Mouse (Mus musculus) cerebellum, adult 2 months (tissue): ENCODE measurements around the gene Nfkb1.

Experiments used
- CTCF ChIP-seq: fragments of 200-500 bp; IDR thresholded peaks from 2 replicates; pipeline ENCODE4 v1.5.1; 2011; ENCODE audit warnings: low read depth, mild to moderate bottlenecking, control low read depth, low read length, moderate library complexity, borderline replicate concordance; ENCODE audit not compliant: insufficient read depth
- POLR2A ChIP-seq: fragments of 200-500 bp; IDR thresholded peaks from 2 replicates; pipeline ENCODE4 v1.6.1; 2011; ENCODE audit warnings: low read length, control low read depth, borderline replicate concordance; ENCODE audit not compliant: insufficient read depth

DNA sequence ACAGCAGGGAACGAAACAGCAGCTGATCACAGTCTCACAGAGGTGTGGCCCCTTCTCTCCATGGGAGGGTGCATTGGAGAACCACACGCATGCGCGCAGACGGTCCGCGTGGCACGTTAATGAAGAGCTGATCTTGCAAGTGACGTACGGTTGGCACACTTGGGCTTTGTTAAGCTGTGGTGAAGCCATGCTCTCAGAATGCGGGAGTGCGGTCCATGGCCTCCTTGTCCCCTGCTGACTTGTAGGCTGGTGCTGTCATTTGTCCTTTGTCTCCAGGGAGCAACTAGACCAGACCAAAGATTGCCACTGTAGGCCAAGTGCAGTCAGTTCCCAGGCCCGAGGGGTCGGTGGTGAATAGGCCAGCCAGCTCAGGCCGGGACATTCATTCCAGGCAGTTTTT is 34.7 kb upstream of the Nfkb1 start:
- TF ChIP-seq POLR2A (no peak), CTCF (no peak)
